Mouse (Mus musculus) layer of hippocampus, adult 2 months (tissue): ENCODE results near the gene Igf2. TPM values are rescaled to one million over a fixed set of nuclear protein-coding genes. Genes with fewer than 3 reads are reported as not detected.

ENCODE experiments used
- DNase-seq, 2 experiments: peaks; one replicate each; pipeline ENCODE4 v3.0.0; 2022; ENCODE audit warnings: low spot score in 2 of 2
- H3K27ac ChIP-seq: fragments of 200-600 bp; 2 replicates; pipeline ENCODE4 v1.8.1; 2022
- H3K4me3 ChIP-seq: fragments of 200-600 bp; 2 replicates; pipeline ENCODE4 v1.8.1; 2022; ENCODE audit warnings: mild to moderate bottlenecking
- CTCF ChIP-seq: fragments of 200-600 bp; conservative IDR thresholded peaks from 2 replicates; pipeline ENCODE4 v1.8.1; 2022; ENCODE audit warnings: antibody characterized with exemption, mild to moderate bottlenecking, moderate library complexity
- long read RNA-seq, 2 experiments: library from polyadenylated mRNA; stranded (forward); transcript quantifications; one replicate each; pipeline ENCODE4 v2.0.0; 2021; ENCODE audit warnings: borderline mapping rate in 2 of 2
- total RNA-seq, 2 experiments: library from RNA; stranded (reverse); gene quantifications; 2 replicates each; pipeline ENCODE4 v1.2.3; 2021

The Igf2 gene
- total RNA-seq, result 10 to 100 TPM; 45.8 to 68.2 TPM
- long read RNA-seq, experiment 1, partial matches to known transcripts, result 3 of 3 reads
- long read RNA-seq, experiment 1, other reads (novel, unspliced or antisense), result 0 of 3 reads
- long read RNA-seq, experiment 2, partial matches to known transcripts, result 5 of 5 reads
- long read RNA-seq, experiment 2, other reads (novel, unspliced or antisense), result 0 of 5 reads

- H3K27ac ChIP-seq, result no peak within 1 kb of the TSS
- no peak for TF ChIP-seq CTCF
- no peak within 1 kb of the TSS for H3K4me3 ChIP-seq
- no peak for DNase-seq
Observed at GRCm38 (mm10) chr7:142666659-142667058, at the start of gene Igf2. Gene Igf2, minus strand, starts transcription at chr7:142666816.

GRCm38 (mm10) chr7:142714783-142715498, 48.3 kb upstream of the Igf2 start:
- H3K4me3 ChIP-seq, result peak overlapping the region; percentile 29
- peak; percentile 29 to 53 for DNase-seq
- peak; percentile 96 for TF ChIP-seq CTCF
- no peak overlapping the region for H3K27ac ChIP-seq

- no peak for TF ChIP-seq CTCF
Observed at GRCm38 (mm10) chr7:142706873-142707272, 40.3 kb upstream of the Igf2 start.

GRCm38 (mm10) chr7:142699334-142699860, 32.8 kb upstream of the Igf2 start:
- H3K27ac ChIP-seq, result no peak overlapping the region
- H3K4me3 ChIP-seq, result no peak overlapping the region
- TF ChIP-seq CTCF, result no peak
- no peak for DNase-seq

More at GRCm38 (mm10) chr7:142706873-142707272, 40.3 kb upstream of the Igf2 start:
- Histone ChIP-seq H3K4me3 (no peak overlapping the region), H3K27ac (no peak overlapping the region)
- no peak for DNase-seq

- no peak overlapping the region for H3K27ac ChIP-seq
- TF ChIP-seq CTCF, result no peak
- H3K4me3 ChIP-seq, result no peak overlapping the region
- DNase-seq, result no peak
Observed at GRCm38 (mm10) chr7:142678611-142679010, 12.0 kb upstream of the Igf2 start.

GRCm38 (mm10) chr7:142675644-142676043, 9.0 kb upstream of the Igf2 start:
- TF ChIP-seq CTCF, result peak; percentile 82
- Histone ChIP-seq H3K27ac (no peak overlapping the region), H3K4me3 (no peak overlapping the region)
- DNase-seq, result peak; percentile 50 to 75

GRCm38 (mm10) chr7:142675141-142675540, 8.5 kb upstream of the Igf2 start:
- Histone ChIP-seq H3K4me3 (no peak overlapping the region), H3K27ac (no peak overlapping the region)
- TF ChIP-seq CTCF, result no peak
- no peak for DNase-seq

- H3K27ac ChIP-seq, result no peak overlapping the region
- peak; percentile 64 to 79 for DNase-seq
Observed at GRCm38 (mm10) chr7:142672120-142672519, 5.5 kb upstream of the Igf2 start.

GRCm38 (mm10) chr7:142671067-142671466, 4.5 kb upstream of the Igf2 start:
- Histone ChIP-seq H3K4me3 (no peak overlapping the region), H3K27ac (no peak overlapping the region)
- peak; percentile 76 for TF ChIP-seq CTCF
- no peak for DNase-seq

More at GRCm38 (mm10) chr7:142672120-142672519, 5.5 kb upstream of the Igf2 start:
- no peak overlapping the region for H3K4me3 ChIP-seq
- TF ChIP-seq CTCF, result peak; percentile 89

- no peak for DNase-seq
Observed at GRCm38 (mm10) chr7:142669751-142670625, 3.4 kb upstream of the Igf2 start, which contains the start of gene Gm49394. Gene Gm49394, minus strand, starts transcription at chr7:142669942.

GRCm38 (mm10) chr7:142668328-142668727, 1.7 kb upstream of the Igf2 start:
- no peak for TF ChIP-seq CTCF
- H3K27ac ChIP-seq, result no peak overlapping the region
- H3K4me3 ChIP-seq, result no peak overlapping the region
- DNase-seq, result no peak

More at GRCm38 (mm10) chr7:142669751-142670625, 3.4 kb upstream of the Igf2 start, which contains the start of gene Gm49394:
- TF ChIP-seq CTCF, result no peak
- Histone ChIP-seq H3K27ac (no peak within 1 kb of the TSS), H3K4me3 (no peak within 1 kb of the TSS)

- DNase-seq, result no peak
- H3K27ac ChIP-seq, result no peak overlapping the region
- no peak for TF ChIP-seq CTCF
- no peak overlapping the region for H3K4me3 ChIP-seq
Observed at GRCm38 (mm10) chr7:142667521-142667920, 905 bp upstream of the Igf2 start.
